In the genomic region with DNA sequence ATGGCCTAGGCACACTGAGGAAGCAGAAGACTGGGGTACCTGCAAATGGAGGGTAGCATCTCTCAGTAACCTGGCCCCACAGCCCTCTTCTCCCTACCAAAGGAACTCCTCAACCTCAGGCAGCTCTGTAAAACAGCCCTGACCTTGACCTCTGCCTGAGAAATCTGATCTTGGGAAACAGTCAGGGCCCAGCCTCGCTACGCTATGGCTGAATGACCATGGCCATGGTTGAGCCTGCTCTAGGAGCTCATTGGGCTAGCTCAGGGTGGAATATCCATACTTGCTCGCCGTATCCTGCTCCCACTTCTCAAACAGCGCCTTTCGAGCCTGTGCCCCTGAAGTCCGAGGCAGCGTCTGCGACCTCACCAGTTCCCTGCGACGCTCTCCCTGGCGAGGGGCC, we compare ENCODE assay signal across 21 mouse cellular contexts. TPM values are rescaled to one million over a fixed set of nuclear protein-coding genes. Genes with fewer than 3 reads are reported as not detected.
A peak's percentile ranks its signal among the peaks of the same experiment; 100 is the strongest.
DNase-seq lines count a peak whose midpoint lies in the region; ATAC-seq lines count a peak whose summit lies in the region.
"Had no signal": no experiment of that assay in that cellular context is flagged by ENCODE, and none has a peak within 500 bp of the region (broad histone marks: within the 10 kb centered on the region; RNA-seq: fewer than 3 reads in every experiment).

No protein-coding gene starts in this region.

- no peak overlapping the region for H3K4me3 ChIP-seq in hindbrain, embryonic 12.5 days
- H3K4me3 ChIP-seq in hindbrain, embryonic 16.5 days (ENCODE audit: low read length): no peak overlapping the region
- H3K4me3 ChIP-seq: heart, embryonic 15.5 days; limb, embryonic 12.5 days; liver, embryonic 15.5 days; midbrain, embryonic 15.5 days; neural tube, embryonic 12.5 days had no signal

- no peaks in the 10 kb centered on the region for H3K27me3 ChIP-seq in hindbrain, embryonic 12.5 days
- no peaks in the 10 kb centered on the region for H3K27me3 ChIP-seq in hindbrain, embryonic 16.5 days (replicated peaks; ENCODE audit: control insufficient read depth, insufficient read depth, low read length)
- H3K27me3 ChIP-seq: heart, embryonic 15.5 days; midbrain, embryonic 15.5 days; neural tube, embryonic 12.5 days had no signal

- 0 out of 2 replicates have a peak, but pooled peaks have one; percentile 10 for ATAC-seq in hindbrain, embryonic 12.5 days (ENCODE audit: low FRiP score)
- no peak for ATAC-seq in hindbrain, embryonic 16.5 days
- no peak for ATAC-seq in erythroid progenitor cell, adult 5-6 weeks (replicated peaks; ENCODE audit: low FRiP score, poor library complexity, severe bottlenecking)
- ATAC-seq: midbrain, embryonic 15.5 days had no signal

- no peak overlapping the region for H3K4me2 ChIP-seq in hindbrain, embryonic 12.5 days (replicated peaks)
- H3K4me2 ChIP-seq in hindbrain, embryonic 16.5 days (ENCODE audit: low read length): no peak overlapping the region
- H3K4me2 ChIP-seq: heart, embryonic 15.5 days; hindbrain, embryonic 14.5 days; limb, embryonic 12.5 days; liver, embryonic 15.5 days; midbrain, embryonic 15.5 days; neural tube, embryonic 12.5 days had no signal

- WGBS in hindbrain, embryonic 12.5 days: 86% methylated on average over 12 of the region's 12 CpGs
- WGBS in hindbrain, embryonic 16.5 days: 93% methylated on average over 12 of the region's 12 CpGs

- DNase-seq in ZHBTc4 (ENCODE audit: low read depth, low spot score): peak; percentile 68
- peak; percentile 57 for DNase-seq in kidney, adult 9 months
- peak; percentile 49 to 72 for DNase-seq in kidney, postnatal 4 days
- DNase-seq in cerebellum, adult 11 months: no peak
- DNase-seq: adrenal gland, postnatal 14 days; cerebellum, postnatal 10 days; embryo, embryonic 11 days; gastrocnemius, postnatal 36 days; layer of hippocampus, postnatal 36 days; thymus, adult 18-20 months had no signal

- H3K9me3 ChIP-seq in hindbrain, embryonic 12.5 days (replicated peaks): no peaks in the 10 kb centered on the region
- no peaks in the 10 kb centered on the region for H3K9me3 ChIP-seq in hindbrain, embryonic 16.5 days (ENCODE audit: control insufficient read depth, low read length)
- H3K9me3 ChIP-seq: heart, embryonic 15.5 days; limb, embryonic 12.5 days; liver, embryonic 15.5 days; midbrain, embryonic 15.5 days; neural tube, embryonic 12.5 days had no signal

- H3K27ac ChIP-seq in hindbrain, embryonic 12.5 days: no peak overlapping the region
- H3K27ac ChIP-seq in hindbrain, embryonic 16.5 days (ENCODE audit: low read depth, low read length): no peak overlapping the region
- H3K27ac ChIP-seq: hindbrain, embryonic 14.5 days; limb, embryonic 12.5 days; liver, embryonic 15.5 days; midbrain, embryonic 15.5 days; neural tube, embryonic 12.5 days had no signal

- H3K9ac ChIP-seq in hindbrain, embryonic 12.5 days: no peak overlapping the region
- no peak overlapping the region for H3K9ac ChIP-seq in hindbrain, embryonic 16.5 days (ENCODE audit: low read depth, low read length)
- H3K9ac ChIP-seq: heart, embryonic 15.5 days; hindbrain, embryonic 14.5 days; limb, embryonic 12.5 days; liver, embryonic 15.5 days; midbrain, embryonic 15.5 days; neural tube, embryonic 12.5 days had no signal

- no peaks in the 10 kb centered on the region for H3K36me3 ChIP-seq in hindbrain, embryonic 12.5 days
- H3K36me3 ChIP-seq in hindbrain, embryonic 16.5 days (ENCODE audit: control insufficient read depth, insufficient read depth, low read length): no peaks in the 10 kb centered on the region; the same call in 1 of the 2 replicates
- H3K36me3 ChIP-seq: liver, embryonic 15.5 days; midbrain, embryonic 15.5 days; neural tube, embryonic 12.5 days had no signal

- peaks cover 7% of the 10 kb centered on the region; the same call in 1 of the 2 replicates for H3K4me1 ChIP-seq in hindbrain, embryonic 12.5 days
- no peaks in the 10 kb centered on the region for H3K4me1 ChIP-seq in hindbrain, embryonic 16.5 days (ENCODE audit: control insufficient read depth, insufficient read depth, low read depth, low read length)
- H3K4me1 ChIP-seq: liver, embryonic 15.5 days; midbrain, embryonic 15.5 days had no signal

RNA-seq across cellular contexts. Expression of a gene that starts 10.4 kb away (rescaled TPM):
- polyA plus RNA-seq in hindbrain, embryonic 12.5 days (2016; fragmentation: Nextera tagmentation; extraction: Ambion mirVana): 14.5 and 15.3 TPM in 2 replicates
- 12.3 and 12.4 TPM in 2 replicates for polyA plus RNA-seq in hindbrain, embryonic 16.5 days (2015; fragmentation: Nextera tagmentation; extraction: Ambion mirVana)
- 1.4 TPM in 1 of 2 replicates, not detected in the other for total RNA-seq in erythroid progenitor cell, adult 5-6 weeks (2015; ENCODE audit: low replicate concordance)
- total RNA-seq in erythroid progenitor cell, adult 5-6 weeks (2017; ENCODE audit: low replicate concordance): 0.26 and 0.30 TPM in 2 replicates

RNA-seq across cellular contexts. Expression of a gene that starts 34.3 kb away (rescaled TPM):
- 0.32 TPM in 1 of 2 replicates, not detected in the other for polyA plus RNA-seq in hindbrain, embryonic 12.5 days (2016; fragmentation: Nextera tagmentation; extraction: Ambion mirVana)
- polyA plus RNA-seq in hindbrain, embryonic 16.5 days (2015; fragmentation: Nextera tagmentation; extraction: Ambion mirVana): not detected in 2 replicates
- not detected in 2 replicates for total RNA-seq in erythroid progenitor cell, adult 5-6 weeks (2015; ENCODE audit: low replicate concordance)
- total RNA-seq in erythroid progenitor cell, adult 5-6 weeks (2017; ENCODE audit: low replicate concordance): not detected in 2 replicates
- total RNA-seq: layer of hippocampus, postnatal 36 days had no signal
- polyA plus RNA-seq: C2C12; heart, embryonic 15.5 days; midbrain, embryonic 15.5 days; neural tube, embryonic 12.5 days had no signal

RNA-seq across cellular contexts. Expression of a gene that starts 38.8 kb away (rescaled TPM):
- polyA plus RNA-seq in hindbrain, embryonic 12.5 days (2016; fragmentation: Nextera tagmentation; extraction: Ambion mirVana): 6.6 and 7.9 TPM in 2 replicates
- 9.0 and 9.6 TPM in 2 replicates for polyA plus RNA-seq in hindbrain, embryonic 16.5 days (2015; fragmentation: Nextera tagmentation; extraction: Ambion mirVana)
- total RNA-seq in erythroid progenitor cell, adult 5-6 weeks (2015; ENCODE audit: low replicate concordance): not detected in 2 replicates
- not detected in 2 replicates for total RNA-seq in erythroid progenitor cell, adult 5-6 weeks (2017; ENCODE audit: low replicate concordance)
- total RNA-seq: adrenal gland, postnatal 14 days had no signal
- polyA plus RNA-seq: C2C12; large intestine, adult 2 months; liver, embryonic 15.5 days had no signal

RNA-seq across cellular contexts. Expression of a gene that starts 40.1 kb away (rescaled TPM):
- polyA plus RNA-seq in hindbrain, embryonic 12.5 days (2016; fragmentation: Nextera tagmentation; extraction: Ambion mirVana): 112 and 123 TPM in 2 replicates
- polyA plus RNA-seq in hindbrain, embryonic 16.5 days (2015; fragmentation: Nextera tagmentation; extraction: Ambion mirVana): 54.2 and 63.0 TPM in 2 replicates
- total RNA-seq in erythroid progenitor cell, adult 5-6 weeks (2015; ENCODE audit: low replicate concordance): 37.5 and 82.2 TPM in 2 replicates
- 4.8 and 7.6 TPM in 2 replicates for total RNA-seq in erythroid progenitor cell, adult 5-6 weeks (2017; ENCODE audit: low replicate concordance)
